Mouse (Mus musculus): ENCODE results near the gene Slc38a3. TPM values are rescaled to one million over a fixed set of nuclear protein-coding genes. Genes with fewer than 3 reads are reported as not detected.

The Slc38a3 gene
- polyA plus RNA-seq, 1 experiment from 2014 or later, result 8.3 TPM

GRCm38 (mm10) chr9:107645577-107645976 is 23.8 kb downstream of the Slc38a3 start:
- Histone ChIP-seq H3K4me1 (peaks cover 9% of the 10 kb centered on the region), H3K4me2 (replicated peaks) (no peak overlapping the region), H3K36me3 (no peaks in the 10 kb centered on the region), H3K9me3 (no peaks in the 10 kb centered on the region), H3K27me3 (no peaks in the 10 kb centered on the region), H3K4me3 (no peak overlapping the region), H3K27ac (no peak overlapping the region), H3K9ac (no peak overlapping the region)
- peak; percentile 31; the same call in 1 of the 2 replicates for ATAC-seq (ENCODE audit: insufficient number of reproducible peaks, insufficient read depth, low FRiP score, low TSS enrichment)
- 12% methylated on average over 5 of the region's 5 CpGs for WGBS

GRCm38 (mm10) chr9:107645153-107645510 is 24.2 kb downstream of the Slc38a3 start:
- Histone ChIP-seq H3K27ac (no peak overlapping the region), H3K27me3 (no peaks in the 10 kb centered on the region), H3K9me3 (no peaks in the 10 kb centered on the region), H3K36me3 (no peaks in the 10 kb centered on the region), H3K4me3 (no peak overlapping the region), H3K9ac (peak overlapping the region; percentile 53), H3K4me1 (peaks cover 5% of the 10 kb centered on the region), H3K4me2 (replicated peaks) (no peak overlapping the region; the same call in 1 of the 2 replicates)
- no peak for ATAC-seq (ENCODE audit: insufficient number of reproducible peaks, insufficient read depth, low FRiP score, low TSS enrichment)
- WGBS, result 52% methylated on average over 7 of the region's 7 CpGs

GRCm38 (mm10) chr9:107644495-107645152 is 24.7 kb downstream of the Slc38a3 start:
- peak overlapping the region; percentile 64 for H3K27ac ChIP-seq
- peak; percentile 59; the same call in 1 of the 2 replicates for ATAC-seq (ENCODE audit: insufficient number of reproducible peaks, insufficient read depth, low FRiP score, low TSS enrichment)
- H3K36me3 ChIP-seq, result no peaks in the 10 kb centered on the region
- peak overlapping the region; percentile 56 for H3K4me2 ChIP-seq (replicated peaks)
- peak overlapping the region; percentile 53 for H3K9ac ChIP-seq
- 5% methylated on average over 35 of the region's 35 CpGs for WGBS
- peaks cover 5% of the 10 kb centered on the region for H3K4me1 ChIP-seq
- H3K27me3 ChIP-seq, result no peaks in the 10 kb centered on the region
- peak overlapping the region; percentile 36 for H3K4me3 ChIP-seq
- no peaks in the 10 kb centered on the region for H3K9me3 ChIP-seq

- Histone ChIP-seq H3K27ac (no peak overlapping the region), H3K36me3 (no peaks in the 10 kb centered on the region), H3K4me3 (no peak overlapping the region), H3K4me1 (peaks cover 5% of the 10 kb centered on the region), H3K27me3 (no peaks in the 10 kb centered on the region), H3K9me3 (no peaks in the 10 kb centered on the region), H3K9ac (no peak overlapping the region), H3K4me2 (replicated peaks) (peak overlapping the region; percentile 56)
- WGBS, result 95% methylated on average over 13 of the region's 13 CpGs
- ATAC-seq (ENCODE audit: insufficient number of reproducible peaks, insufficient read depth, low FRiP score, low TSS enrichment), result no peak
Measured at GRCm38 (mm10) chr9:107643544-107644214, 25.7 kb downstream of the Slc38a3 start.

- Histone ChIP-seq H3K4me2 (replicated peaks) (no peak overlapping the region), H3K4me1 (peaks cover 15% of the 10 kb centered on the region), H3K27ac (no peak overlapping the region), H3K9ac (no peak overlapping the region), H3K9me3 (no peaks in the 10 kb centered on the region), H3K36me3 (no peaks in the 10 kb centered on the region), H3K4me3 (no peak overlapping the region), H3K27me3 (no peaks in the 10 kb centered on the region)
- 44% methylated on average over 8 of the region's 8 CpGs for WGBS
- no peak for ATAC-seq (ENCODE audit: insufficient number of reproducible peaks, insufficient read depth, low FRiP score, low TSS enrichment)
Measured at GRCm38 (mm10) chr9:107641666-107642065, 27.7 kb downstream of the Slc38a3 start.

- no peaks in the 10 kb centered on the region for H3K9me3 ChIP-seq
- no peak overlapping the region for H3K4me2 ChIP-seq (replicated peaks)
- no peaks in the 10 kb centered on the region for H3K27me3 ChIP-seq
- H3K27ac ChIP-seq, result no peak overlapping the region
- peaks cover 25% of the 10 kb centered on the region for H3K4me1 ChIP-seq
- no peak for ATAC-seq (ENCODE audit: insufficient number of reproducible peaks, insufficient read depth, low FRiP score, low TSS enrichment)
- no peak overlapping the region for H3K9ac ChIP-seq
- H3K4me3 ChIP-seq, result no peak overlapping the region
- WGBS, result 34% methylated on average over 8 of the region's 8 CpGs
- no peaks in the 10 kb centered on the region for H3K36me3 ChIP-seq
Measured at GRCm38 (mm10) chr9:107640257-107640772, 29.0 kb downstream of the Slc38a3 start.

- no peaks in the 10 kb centered on the region for H3K36me3 ChIP-seq
- no peak overlapping the region for H3K4me2 ChIP-seq (replicated peaks)
- no peaks in the 10 kb centered on the region for H3K9me3 ChIP-seq
- 35% methylated on average over 7 of the region's 7 CpGs for WGBS
- no peak overlapping the region for H3K4me3 ChIP-seq
- no peaks in the 10 kb centered on the region for H3K27me3 ChIP-seq
- ATAC-seq (ENCODE audit: insufficient number of reproducible peaks, insufficient read depth, low FRiP score, low TSS enrichment), result no peak
- peak overlapping the region; percentile 52; the same call in 1 of the 2 replicates for H3K27ac ChIP-seq
- peaks cover 40% of the 10 kb centered on the region for H3K4me1 ChIP-seq
- no peak overlapping the region for H3K9ac ChIP-seq
Measured at GRCm38 (mm10) chr9:107637070-107637469, 32.3 kb downstream of the Slc38a3 start.

GRCm38 (mm10) chr9:107635279-107636028 is 33.9 kb downstream of the Slc38a3 start, which contains the start of gene Gnai2:
TSS of gene Gnai2 (minus strand) at chr9:107635367.
- Histone ChIP-seq H3K9me3 (no peaks in the 10 kb centered on the region), H3K9ac (peak within 1 kb of the TSS; percentile 94), H3K4me3 (peak within 1 kb of the TSS; percentile 81), H3K27ac (peak within 1 kb of the TSS; percentile 90), H3K36me3 (no peaks in the 10 kb centered on the region), H3K27me3 (no peaks in the 10 kb centered on the region), H3K4me2 (replicated peaks) (peak within 1 kb of the TSS; percentile 95), H3K4me1 (peaks cover 56% of the 10 kb centered on the region)
- WGBS, result 3% methylated on average over 38 of the region's 38 CpGs
- peak; percentile 93 for ATAC-seq (ENCODE audit: insufficient number of reproducible peaks, insufficient read depth, low FRiP score, low TSS enrichment)

- H3K4me1 ChIP-seq, result peaks cover 64% of the 10 kb centered on the region
- ATAC-seq (ENCODE audit: insufficient number of reproducible peaks, insufficient read depth, low FRiP score, low TSS enrichment), result no peak
Measured at GRCm38 (mm10) chr9:107634406-107635278, 34.7 kb downstream of the Slc38a3 start.

GRCm38 (mm10) chr9:107633661-107634405 is 35.5 kb downstream of the Slc38a3 start:
- ATAC-seq (ENCODE audit: insufficient number of reproducible peaks, insufficient read depth, low FRiP score, low TSS enrichment), result no peak
- Histone ChIP-seq H3K4me1 (peaks cover 72% of the 10 kb centered on the region), H3K9ac (peak overlapping the region; percentile 94), H3K4me2 (replicated peaks) (peak overlapping the region; percentile 95), H3K4me3 (peak overlapping the region; percentile 81), H3K9me3 (no peaks in the 10 kb centered on the region), H3K27me3 (no peaks in the 10 kb centered on the region), H3K36me3 (peaks cover 3% of the 10 kb centered on the region; the same call in 1 of the 2 replicates), H3K27ac (peak overlapping the region; percentile 90)
- WGBS, result 2% methylated on average over 15 of the region's 15 CpGs

More at GRCm38 (mm10) chr9:107634406-107635278, 34.7 kb downstream of the Slc38a3 start:
- Histone ChIP-seq H3K9me3 (no peaks in the 10 kb centered on the region), H3K27me3 (no peaks in the 10 kb centered on the region), H3K36me3 (no peaks in the 10 kb centered on the region), H3K4me2 (replicated peaks) (peak overlapping the region; percentile 95), H3K4me3 (peak overlapping the region; percentile 81), H3K9ac (peak overlapping the region; percentile 94), H3K27ac (peak overlapping the region; percentile 90)
- WGBS, result 2% methylated on average over 35 of the region's 35 CpGs
